Mouse (Mus musculus) spleen, postnatal 14 days (tissue): ENCODE measurements at regions not wholly inside any gene's neighbourhood (a gene's known extent, or its start where the extent isn't known, plus 50 kb on each side); places are given as distances from the start of the nearest gene placed in this dataset.
A peak's percentile ranks its signal among the peaks of the same experiment; 100 is the strongest.

Experiments used
- DNase-seq, 2 experiments: peaks; one replicate each; pipeline ENCODE4 v3.0.0; 2021 to 2022; ENCODE audit warnings: low spot score in 2 of 2

DNA sequence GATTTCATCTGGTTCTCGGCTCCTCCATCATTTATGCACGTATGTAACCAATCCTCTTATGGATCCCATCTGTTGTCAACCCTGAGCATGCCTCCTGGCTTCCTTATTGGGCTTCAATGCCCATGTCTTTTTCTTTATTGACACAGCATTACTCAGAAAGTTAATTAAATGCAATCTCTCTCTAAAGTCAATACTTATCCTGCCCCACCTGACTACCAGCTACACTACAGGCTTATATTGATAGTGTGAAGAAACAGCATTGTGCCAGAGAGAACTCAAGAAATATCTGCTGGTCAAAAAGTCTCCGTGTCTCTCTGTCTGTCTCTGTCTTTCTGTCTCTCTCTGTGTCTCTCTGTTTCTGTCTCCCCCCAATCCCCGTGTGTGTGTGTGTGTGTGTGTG is 194.7 kb upstream of the Rfx3 start:
- no peak for DNase-seq

GRCm38 (mm10) chr19:28203719-28204118 is 192.8 kb upstream of the Rfx3 start:
- DNase-seq, result no peak

GRCm38 (mm10) chr19:28199385-28199784 is 188.4 kb upstream of the Rfx3 start:
- DNase-seq, result no peak

DNA sequence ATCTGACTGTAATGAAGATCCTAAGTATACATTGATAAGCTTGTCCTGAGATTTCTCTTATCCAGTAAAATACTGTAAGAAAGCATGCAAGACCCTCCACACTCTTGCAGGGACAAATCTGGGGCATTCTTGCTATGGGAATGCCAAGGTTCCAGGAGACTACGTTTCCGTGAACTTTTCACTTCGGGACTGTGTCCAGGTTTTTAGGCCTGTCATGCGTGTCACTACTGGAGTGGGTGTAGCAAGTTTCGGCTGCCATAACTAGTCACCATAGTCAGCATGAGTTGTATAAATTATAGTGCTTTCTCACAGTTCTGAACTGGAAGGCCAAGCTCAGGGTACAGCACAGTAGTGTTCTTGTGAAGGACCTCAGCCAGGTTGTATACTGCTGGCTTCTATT is 185.9 kb upstream of the Rfx3 start:
- DNase-seq, result no peak

DNA sequence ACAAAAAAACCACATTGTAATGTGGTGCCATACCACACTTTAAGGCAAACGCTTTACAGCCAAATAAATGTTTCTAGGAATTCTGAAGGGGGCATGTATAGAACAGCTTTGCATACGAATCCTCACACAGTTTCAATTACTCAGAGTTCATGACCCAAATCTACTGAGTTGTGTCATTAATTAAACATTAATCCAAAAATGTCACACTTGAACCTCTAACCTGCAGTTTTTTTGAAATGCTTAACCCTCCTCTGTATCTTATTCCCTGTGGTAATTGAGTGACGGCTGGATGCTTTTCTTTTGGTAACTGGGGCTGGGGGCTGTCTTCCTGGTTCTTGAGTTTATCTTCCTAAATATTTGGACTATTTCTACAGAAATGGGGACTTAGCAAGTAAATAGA is 181.3 kb upstream of the Rfx3 start:
- DNase-seq, result no peak

GRCm38 (mm10) chr19:28191428-28192116 is 180.6 kb upstream of the Rfx3 start:
- no peak for DNase-seq

- no peak for DNase-seq
Observed at GRCm38 (mm10) chr19:28190250-28190649, 179.3 kb upstream of the Rfx3 start.

GRCm38 (mm10) chr19:28188363-28188762 is 177.4 kb upstream of the Rfx3 start:
- DNase-seq, result no peak

- DNase-seq, result no peak
Observed at GRCm38 (mm10) chr19:28182411-28183182, 171.6 kb upstream of the Rfx3 start.

GRCm38 (mm10) chr19:28181171-28181570 is 170.2 kb upstream of the Rfx3 start:
- no peak for DNase-seq

- no peak for DNase-seq
Observed at GRCm38 (mm10) chr19:28178114-28178513, 167.1 kb upstream of the Rfx3 start.

GRCm38 (mm10) chr19:28176821-28177220 is 165.9 kb upstream of the Rfx3 start:
- no peak for DNase-seq

- DNase-seq, result no peak
Observed at GRCm38 (mm10) chr19:28171836-28172534, 161.0 kb upstream of the Rfx3 start.

GRCm38 (mm10) chr19:28167451-28168165 is 156.6 kb upstream of the Rfx3 start:
- DNase-seq, result no peak

DNA sequence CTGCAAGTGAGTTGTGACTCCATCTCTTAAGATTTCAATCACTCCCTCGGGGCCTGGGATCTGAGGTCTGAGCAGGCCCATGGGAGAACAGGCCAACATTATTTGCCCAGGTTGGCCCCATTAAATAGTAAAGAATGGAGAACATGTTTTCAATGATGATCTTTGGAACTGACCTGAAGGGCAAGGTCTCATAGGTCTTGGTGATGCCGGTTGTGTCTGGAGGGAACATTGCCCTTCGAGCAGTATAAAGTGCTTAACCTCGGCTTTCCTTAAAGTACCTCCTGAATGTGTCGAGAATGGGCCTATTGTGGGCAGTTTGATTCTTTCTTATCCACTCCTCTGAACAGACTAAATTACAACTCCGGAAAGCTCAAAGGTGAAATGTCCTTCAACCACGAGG is 155.7 kb upstream of the Rfx3 start:
- no peak for DNase-seq

GRCm38 (mm10) chr19:28165901-28166361 is 155.0 kb upstream of the Rfx3 start:
- peak in 1 of 2 experiments; percentile 2 for DNase-seq

DNA sequence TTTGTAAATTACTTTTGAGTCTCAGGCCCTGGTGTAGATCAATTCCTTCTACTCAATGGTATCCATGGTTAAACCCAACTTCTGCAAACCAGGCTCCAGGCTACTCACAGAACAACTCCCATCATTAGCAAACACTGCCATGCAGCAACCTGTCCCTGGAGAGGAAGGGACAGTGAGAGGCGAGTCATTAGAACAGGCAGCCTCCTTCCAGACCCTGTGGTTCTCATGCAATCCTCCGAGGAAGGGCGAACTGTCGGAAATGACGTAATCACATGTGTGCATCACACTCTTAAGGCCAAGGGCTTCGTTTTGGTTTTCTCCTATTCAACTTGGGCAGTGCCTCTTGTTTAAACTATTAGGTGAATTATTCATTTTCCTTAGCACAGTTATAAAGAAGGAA is 152.2 kb upstream of the Rfx3 start:
- DNase-seq, result no peak

DNA sequence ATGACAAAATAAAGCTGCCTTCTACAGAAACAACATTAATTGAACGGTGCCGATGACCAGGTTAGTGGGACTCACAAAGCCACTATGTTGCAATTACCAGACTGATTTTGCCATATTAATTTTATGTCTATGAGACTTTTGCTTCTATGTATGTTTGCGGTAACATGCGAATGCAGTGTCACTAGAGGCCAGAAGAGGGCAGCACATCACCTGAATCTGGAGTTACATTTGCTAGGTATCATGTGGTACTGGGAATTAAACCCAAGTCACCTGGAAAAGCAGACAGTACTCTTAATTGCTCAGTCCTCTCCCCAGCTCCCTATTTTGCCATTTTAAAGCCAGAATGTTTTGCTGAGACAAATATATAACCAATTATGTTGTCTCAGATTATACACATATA is 149.6 kb upstream of the Rfx3 start:
- DNase-seq, result no peak

DNA sequence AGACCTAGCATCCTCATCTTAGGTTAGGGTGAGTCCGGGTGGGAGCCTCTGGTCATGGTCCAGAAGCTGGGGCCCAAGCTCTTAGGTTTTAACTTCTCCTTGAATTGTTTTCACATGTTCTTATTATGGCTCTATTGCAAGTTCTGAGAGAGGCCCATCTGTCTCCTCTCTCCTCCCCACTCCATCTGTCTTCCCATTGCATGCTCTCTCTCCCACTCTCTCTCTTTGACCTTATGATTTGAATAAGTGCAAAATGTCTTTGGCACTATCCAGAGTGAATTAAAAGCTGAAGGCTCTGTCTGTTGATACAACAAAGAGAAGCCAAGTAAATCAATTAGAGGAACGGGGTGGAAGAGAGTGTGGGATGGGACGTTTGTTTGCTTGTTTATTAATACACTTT is 146.2 kb upstream of the Rfx3 start:
- no peak for DNase-seq

GRCm38 (mm10) chr19:28137581-28137980 is 126.6 kb upstream of the Rfx3 start:
- DNase-seq, result no peak

- no peak for DNase-seq
Observed at GRCm38 (mm10) chr19:28134806-28135205, 123.8 kb upstream of the Rfx3 start.
